Mouse (Mus musculus) B cell, adult (primary cell): ENCODE results near the gene Rbm4b. TPM values are rescaled to one million over a fixed set of nuclear protein-coding genes. Genes with fewer than 3 reads are reported as not detected.

ENCODE experiments used
- total RNA-seq: library from RNA; stranded (reverse); gene quantifications from 4 replicates; pipeline ENCODE4 v1.2.4, GENCODE M21; 2023; ENCODE audit not compliant: inconsistent age

Gene Rbm4b
- 22.8 to 27.2 TPM (median 23.0 TPM) in 4 replicates for total RNA-seq

GRCm38 (mm10) chr19:4756193-4756911 is at the start of gene Rbm4b:
TSS of gene Rbm4b (plus strand) at chr19:4756497.

GRCm38 (mm10) chr19:4711098-4711600 is 45.1 kb upstream of the Rbm4b start, which contains the start of gene Sptbn2:
TSS of gene Sptbn2 (plus strand) at chr19:4711167.

GRCm38 (mm10) chr19:4793831-4794422 is 37.6 kb downstream of the Rbm4b start, which contains the start of gene Rbm4:
TSS of gene Rbm4 (minus strand) at chr19:4793901.

GRCm38 (mm10) chr19:4811063-4811908 is 55.0 kb downstream of the Rbm4b start, which contains the start of the genes Gm21992 and Rbm14:
TSS of gene Gm21992 (minus strand) at chr19:4811612.
TSS of gene Rbm14 (minus strand) at chr19:4811634.

Other genes starting within 250 kb of the Rbm4b start
- 3.8 to 8.0 TPM (median 4.9 TPM) in 4 replicates for gene Pcx, start 246.0 kb upstream of the Rbm4b start, total RNA-seq
- gene Lrfn4, start 140.8 kb upstream of the Rbm4b start, total RNA-seq, result 0.16 to 0.33 TPM (median 0.29 TPM) in 4 replicates
- 53.6 to 54.6 TPM (median 54.2 TPM) in 4 replicates for gene Rce1, start 130.9 kb upstream of the Rbm4b start, total RNA-seq
- not detected in 4 replicates for gene Gm960, start 57.8 kb upstream of the Rbm4b start, total RNA-seq
- not detected in 4 replicates for gene Sptbn2, start 45.3 kb upstream of the Rbm4b start, total RNA-seq
- 66.4 to 76.6 TPM (median 70.6 TPM) in 4 replicates for gene Rbm4, start 37.4 kb downstream of the Rbm4b start, total RNA-seq
- 28.2 to 42.1 TPM (median 30.4 TPM) in 4 replicates for gene Gm21992, start 55.1 kb downstream of the Rbm4b start, total RNA-seq
- 68.5 to 90.5 TPM (median 73.1 TPM) in 4 replicates for gene Rbm14, start 55.1 kb downstream of the Rbm4b start, total RNA-seq
- 22.2 to 26.6 TPM (median 24.0 TPM) in 4 replicates for gene Ccs, start 82.8 kb downstream of the Rbm4b start, total RNA-seq
- gene Ccdc87, start 82.9 kb downstream of the Rbm4b start, total RNA-seq, result not detected in 4 replicates
- 0.63 to 1.5 TPM (median 1.4 TPM) in 3 of 4 replicates, not detected in the other for gene Ctsf, start 98.6 kb downstream of the Rbm4b start, total RNA-seq
- gene Actn3, start 121.4 kb downstream of the Rbm4b start, total RNA-seq, result not detected in 4 replicates
- 7.2 to 12.1 TPM (median 9.8 TPM) in 4 replicates for gene Zdhhc24, start 122.2 kb downstream of the Rbm4b start, total RNA-seq
- gene Bbs1, start 150.1 kb downstream of the Rbm4b start, total RNA-seq, result 2.5 to 5.7 TPM (median 2.9 TPM) in 4 replicates
- gene Dpp3, start 171.8 kb downstream of the Rbm4b start, total RNA-seq, result 71.4 to 78.7 TPM (median 76.1 TPM) in 4 replicates
- 1.1 to 4.0 TPM (median 1.6 TPM) in 4 replicates for gene Peli3, start 186.6 kb downstream of the Rbm4b start, total RNA-seq
- 31.3 to 42.8 TPM (median 37.5 TPM) in 4 replicates for gene Mrpl11, start 205.7 kb downstream of the Rbm4b start, total RNA-seq
- gene Npas4, start 233.8 kb downstream of the Rbm4b start, total RNA-seq, result 0.22 TPM in 1 of 4 replicates, not detected in the others